Mouse (Mus musculus) kidney, postnatal 4 days (tissue): ENCODE data around the gene Shbg.

Source experiments
- DNase-seq, 2 experiments: peaks; one replicate each; pipeline ENCODE4 v3.0.0; 2021; ENCODE audit warnings: mixed read lengths in 2 of 2

Shbg gene

DNA sequence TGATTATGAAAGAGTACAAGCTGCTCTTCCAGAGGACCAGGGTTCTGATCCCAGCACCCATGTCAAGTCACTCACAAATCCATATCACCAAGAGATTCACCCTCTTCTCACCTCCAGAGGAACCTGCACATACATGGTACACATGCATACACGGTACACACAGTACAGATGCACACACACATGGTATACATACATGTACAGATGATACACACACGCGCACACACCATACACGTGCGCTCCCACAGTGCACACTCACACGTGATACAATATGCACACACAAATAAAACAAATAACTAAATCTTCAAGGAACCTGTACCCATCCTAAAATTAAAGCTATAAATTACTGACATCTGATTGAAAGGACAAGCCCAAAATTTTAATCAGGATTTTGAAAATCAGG is 22.9 kb downstream of the Shbg start:
- no peak for DNase-seq

DNA sequence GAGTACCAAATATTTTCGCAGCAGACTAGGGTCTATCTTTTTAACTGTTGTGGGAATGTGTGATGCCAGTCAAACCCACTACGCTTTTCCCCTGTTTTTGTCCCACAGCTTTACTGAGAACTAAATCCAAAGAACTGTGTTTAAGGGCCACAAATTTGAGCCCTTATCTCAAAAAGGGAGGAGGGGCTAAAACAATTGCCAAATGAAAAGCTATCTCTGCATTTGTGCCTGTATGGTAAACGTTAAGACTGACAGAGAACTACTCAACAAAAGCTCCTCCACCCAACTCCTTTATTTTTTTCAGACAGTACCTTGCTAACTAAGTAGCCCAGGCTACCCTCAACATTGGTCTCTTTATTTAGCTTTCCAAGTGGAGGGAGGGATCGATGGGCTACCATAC is 24.9 kb downstream of the Shbg start:
- no peak for DNase-seq

DNA sequence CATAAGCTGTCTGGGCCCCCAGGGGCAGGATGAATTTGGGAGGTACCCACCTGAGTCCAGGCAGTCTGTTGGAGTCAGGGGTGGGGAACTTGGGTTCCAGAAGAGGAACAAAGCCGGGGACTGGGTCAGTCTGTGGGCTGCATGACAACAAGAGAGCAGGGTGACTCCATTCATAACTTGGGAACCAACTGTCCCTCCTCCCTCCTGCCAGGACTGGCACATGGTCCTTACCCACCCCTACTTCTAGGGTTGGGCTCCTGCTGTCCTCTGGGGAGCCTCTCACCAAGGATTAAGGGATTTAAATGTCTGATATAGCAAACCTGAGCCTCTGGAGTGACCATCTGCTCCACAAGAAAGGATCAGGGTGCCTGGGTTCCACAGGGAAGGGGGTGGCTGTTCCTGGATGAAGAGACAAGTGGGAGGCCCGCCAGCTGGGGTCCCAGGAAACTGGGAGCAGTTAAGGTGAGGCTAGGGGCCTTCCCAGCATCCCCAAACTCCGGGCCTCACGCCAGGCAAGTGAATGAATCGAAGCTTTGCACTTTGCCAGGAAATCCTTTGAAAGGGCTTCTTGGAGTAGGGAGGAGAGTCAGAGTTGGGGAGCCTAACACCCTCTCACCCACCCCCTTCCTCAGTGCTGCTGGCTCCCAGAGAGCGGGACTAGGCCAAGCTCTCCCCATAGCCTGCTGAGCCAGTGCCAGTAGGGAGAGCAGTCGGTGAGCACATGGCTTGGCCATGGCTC is 25.6 kb downstream of the Shbg start:
- DNase-seq = no peak

DNA sequence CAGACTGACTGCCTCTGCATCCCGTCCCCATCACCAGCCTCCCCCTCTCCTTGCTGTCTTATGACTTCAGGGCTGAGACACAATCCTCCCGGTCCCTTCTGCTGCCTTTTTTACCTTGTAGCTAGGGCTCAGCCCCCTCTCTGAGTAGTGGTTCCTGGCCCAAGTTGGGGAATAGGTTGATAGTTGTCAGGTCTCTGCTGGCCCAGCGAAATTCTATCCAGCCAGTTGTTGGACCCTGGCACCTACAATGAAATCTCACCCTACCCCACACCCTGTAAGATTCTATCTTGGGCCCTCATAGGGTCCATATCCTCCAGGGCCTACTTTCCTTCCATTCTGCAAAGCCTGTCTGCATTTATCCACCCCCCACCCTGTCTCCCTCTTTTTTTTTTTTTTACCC is 26.3 kb downstream of the Shbg start:
- no peak for DNase-seq

DNA sequence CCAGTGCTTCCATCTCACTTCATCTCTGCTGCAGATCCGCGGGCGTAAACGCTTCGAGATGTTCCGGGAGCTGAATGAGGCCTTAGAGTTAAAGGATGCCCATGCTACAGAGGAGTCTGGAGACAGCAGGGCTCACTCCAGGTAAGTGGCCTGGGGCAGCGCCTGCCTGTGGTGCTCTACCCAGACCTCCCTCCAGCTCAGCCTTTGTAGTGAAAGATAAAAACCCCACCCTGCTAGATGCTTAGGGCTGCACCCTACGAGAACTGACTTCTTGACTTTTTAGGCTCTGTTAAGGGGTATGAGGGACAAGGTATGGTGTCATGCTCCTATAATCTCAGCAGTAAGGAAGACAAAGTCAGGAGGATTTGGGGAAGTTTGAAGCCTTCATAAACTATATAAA is 27.1 kb downstream of the Shbg start:
- no peak for DNase-seq

DNA sequence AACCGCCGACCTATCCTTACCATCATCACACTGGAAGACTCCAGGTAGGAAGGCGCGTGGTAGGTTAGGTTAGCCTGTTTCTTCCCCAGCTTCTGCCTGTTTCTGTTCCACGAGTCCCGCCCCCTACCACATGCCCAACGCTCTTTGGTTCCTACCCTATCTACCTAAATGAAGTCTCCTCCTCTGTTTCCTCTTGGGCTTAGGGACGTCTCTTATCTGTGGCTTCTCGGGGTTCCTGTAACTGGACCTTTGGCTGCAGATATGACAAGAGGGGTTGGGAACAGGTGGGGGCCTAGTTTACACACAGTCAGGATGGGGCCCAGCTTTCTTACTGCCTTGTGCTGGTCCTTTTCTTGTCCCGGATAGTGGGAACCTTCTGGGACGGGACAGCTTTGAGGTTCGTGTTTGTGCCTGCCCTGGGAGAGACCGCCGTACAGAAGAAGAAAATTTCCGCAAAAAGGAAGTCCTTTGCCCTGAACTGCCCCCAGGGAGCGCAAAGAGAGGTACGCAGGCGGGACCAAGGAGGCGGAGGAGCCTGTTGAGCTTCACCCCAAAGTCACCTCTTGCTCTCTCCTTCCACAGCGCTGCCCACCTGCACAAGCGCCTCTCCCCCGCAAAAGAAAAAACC is 28.4 kb downstream of the Shbg start:
- no peak for DNase-seq

DNA sequence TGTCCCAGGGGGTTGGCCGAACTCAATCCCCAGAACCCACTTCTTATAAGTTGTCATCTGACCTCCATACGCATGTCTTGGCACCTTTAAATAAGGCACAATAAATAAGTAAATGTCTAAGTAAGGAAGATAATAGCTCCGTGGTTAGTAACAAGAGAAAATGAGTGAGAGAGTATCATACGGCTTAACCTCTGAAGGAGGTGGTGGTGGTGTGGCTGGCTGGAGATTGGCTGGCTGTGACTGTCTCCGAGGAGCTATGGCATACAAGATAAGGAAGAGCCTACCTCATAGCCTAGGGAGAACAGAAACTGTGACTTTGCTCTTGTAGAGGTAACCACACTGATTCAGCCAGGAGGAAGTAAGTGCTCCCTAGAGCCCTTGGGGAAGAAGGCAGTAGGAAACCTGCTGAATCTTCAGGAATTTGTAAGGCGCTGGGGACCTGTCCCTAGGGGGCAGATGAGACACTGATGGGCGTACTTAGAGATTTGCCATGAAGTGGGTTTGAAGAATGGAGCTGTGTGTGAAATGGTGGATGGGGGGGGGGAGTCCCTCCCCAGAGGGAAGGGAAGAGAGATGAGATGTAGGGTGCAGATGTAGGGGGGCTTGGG is 31.9 kb downstream of the Shbg start:
- no peak for DNase-seq

DNA sequence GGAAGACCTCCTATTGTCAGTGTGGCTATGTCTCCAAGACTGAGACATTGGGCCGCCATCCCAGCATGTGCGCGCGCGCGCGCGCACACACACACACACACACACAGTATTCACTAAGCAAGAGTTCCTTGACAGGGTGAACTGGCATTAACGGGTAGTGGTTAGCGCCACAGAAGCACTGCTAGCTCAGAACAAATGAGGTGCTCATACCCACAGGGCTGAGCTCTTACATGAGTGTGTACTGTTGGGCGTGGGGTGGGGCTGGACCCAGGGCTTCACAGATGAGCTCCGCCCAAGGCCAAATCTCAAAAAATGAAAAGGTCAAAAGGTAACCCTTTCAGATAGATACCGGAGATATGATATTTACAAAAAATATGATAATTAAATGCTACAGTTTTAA is 32.8 kb downstream of the Shbg start:
- DNase-seq = no peak

DNA sequence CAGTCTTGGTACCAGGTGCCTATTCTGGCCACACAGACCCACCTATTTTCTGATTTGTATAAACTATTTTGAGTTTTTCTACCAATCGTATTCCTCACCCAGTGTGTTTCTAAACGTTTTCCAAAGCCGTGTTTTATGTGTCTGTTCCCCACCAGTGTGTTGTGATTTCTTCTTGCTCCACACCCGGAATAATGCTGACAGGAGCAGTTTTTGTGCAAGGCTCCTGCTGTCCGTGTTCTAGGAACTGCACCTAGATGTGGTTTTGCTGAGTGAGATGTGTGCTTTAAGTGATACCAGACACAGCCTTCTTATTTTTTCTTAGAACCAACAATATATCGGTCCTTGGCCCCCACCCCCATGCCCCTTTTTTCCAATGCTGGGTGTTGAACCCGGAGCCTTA is 33.7 kb downstream of the Shbg start:
- DNase-seq = no peak

DNA sequence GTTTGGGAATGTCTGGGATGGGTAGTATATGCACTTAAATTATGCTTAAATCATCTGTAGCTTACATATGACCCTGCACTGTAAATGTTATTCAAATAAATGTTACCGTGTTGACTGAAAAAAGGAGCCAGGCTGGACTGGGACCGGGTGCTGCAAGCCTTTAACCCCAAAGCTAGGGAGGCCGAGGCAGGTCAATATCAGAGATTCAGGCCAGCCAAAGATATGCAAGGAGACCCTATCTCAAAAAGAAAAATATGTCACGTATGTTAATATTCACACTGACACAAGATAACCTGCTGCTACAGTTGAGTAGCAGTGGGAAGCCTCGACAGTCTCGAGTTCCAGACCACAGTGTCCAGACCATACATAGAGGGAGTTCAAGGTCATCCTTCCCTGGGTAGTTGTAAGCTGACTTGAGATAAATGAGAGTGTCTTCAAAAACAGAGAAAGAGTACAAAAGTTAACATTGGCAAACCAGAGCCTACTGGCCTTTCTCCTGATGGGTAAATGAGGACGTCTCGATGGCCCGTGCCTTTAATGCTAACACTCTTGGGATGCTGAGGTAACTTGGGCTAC is 35.4 kb downstream of the Shbg start:
- DNase-seq = no peak

DNA sequence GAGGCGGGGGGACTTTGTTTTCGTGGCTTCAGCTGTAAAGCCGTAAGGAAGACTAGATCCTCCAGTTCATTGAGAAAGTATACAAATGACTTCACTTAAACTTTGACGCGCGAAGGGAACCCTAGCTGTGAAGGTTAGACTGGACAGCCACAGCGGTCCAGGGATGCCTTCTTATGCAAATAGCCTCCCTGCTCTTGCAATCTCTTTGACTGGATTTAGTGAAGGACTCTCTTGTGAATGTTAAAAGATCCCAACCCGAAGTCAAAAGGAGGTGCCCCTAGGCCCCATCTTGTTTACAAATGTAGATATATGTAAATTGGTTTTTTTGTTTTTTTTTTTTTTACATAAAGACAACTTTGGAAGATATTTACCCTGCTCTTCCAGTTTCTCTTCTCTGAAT is 35.9 kb downstream of the Shbg start:
- no peak for DNase-seq

DNA sequence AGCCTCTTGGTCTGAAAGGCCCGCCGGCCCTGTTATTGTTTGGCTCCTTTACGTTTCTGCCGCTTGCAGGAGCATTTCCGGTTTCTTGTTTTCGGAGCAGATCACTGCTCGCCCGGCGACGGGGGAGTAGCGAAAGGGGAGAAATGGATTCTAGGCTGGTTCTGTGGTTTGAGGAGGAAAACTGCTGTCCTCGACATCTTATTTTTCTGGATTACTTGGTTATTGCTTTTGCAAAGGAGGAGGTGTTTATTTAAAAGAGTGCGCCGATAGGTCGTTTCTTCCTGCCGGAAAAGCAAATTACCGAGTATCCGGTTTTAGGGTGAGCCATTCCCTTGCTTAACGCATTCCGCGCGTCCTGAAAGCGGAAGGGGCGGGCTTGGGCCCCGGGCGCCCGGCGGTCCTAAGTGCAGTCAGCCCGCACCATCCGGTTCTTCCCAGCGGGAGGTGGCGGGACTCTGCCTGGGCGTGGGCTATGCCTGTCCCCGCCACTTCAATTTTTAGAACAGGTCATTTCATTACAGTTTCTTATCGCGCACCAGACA is 36.5 kb downstream of the Shbg start:
- peak; percentile 90 to 95 for DNase-seq

DNA sequence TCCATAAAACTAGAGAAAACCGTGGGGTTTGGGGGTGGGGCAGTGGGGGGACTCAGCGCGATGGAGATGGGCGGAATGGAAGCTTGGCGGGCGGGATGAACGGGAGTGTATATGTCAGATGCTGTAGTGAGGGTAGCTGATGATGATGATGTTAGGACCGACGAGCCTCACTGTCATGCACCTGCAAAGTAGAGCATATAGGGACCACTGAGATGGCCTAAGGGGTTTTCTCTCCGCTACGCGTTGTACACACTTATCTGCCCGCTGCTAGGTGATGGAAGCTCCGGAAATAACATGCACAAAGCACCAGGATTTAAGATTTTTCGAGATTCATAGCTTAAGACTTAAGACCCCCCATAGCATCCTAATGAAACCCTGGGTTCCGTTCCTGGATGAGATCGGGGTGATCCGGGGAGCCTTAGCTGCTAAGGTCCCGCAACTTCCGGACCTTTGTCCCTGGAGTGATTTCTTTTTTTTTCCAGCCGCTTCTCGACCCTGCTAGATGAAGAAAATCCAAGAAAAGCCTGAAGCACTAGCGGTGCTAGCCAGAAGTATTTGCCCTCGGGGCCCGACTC is 37.0 kb downstream of the Shbg start:
- no peak for DNase-seq

DNA sequence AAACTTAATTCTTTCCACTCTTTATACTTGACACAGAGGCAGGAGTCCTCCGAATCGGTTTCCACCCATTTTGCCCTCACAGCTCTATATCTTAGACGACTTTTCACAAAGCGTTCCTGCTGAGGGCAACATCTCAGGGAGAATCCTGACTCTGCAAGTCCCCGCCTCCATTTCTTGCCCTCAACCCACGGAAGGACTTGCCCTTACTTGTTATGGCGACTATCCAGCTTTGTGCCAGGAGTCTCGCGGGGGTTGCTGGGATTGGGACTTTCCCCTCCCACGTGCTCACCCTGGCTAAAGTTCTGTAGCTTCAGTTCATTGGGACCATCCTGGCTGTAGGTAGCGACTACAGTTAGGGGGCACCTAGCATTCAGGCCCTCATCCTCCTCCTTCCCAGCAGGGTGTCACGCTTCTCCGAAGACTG is 37.6 kb downstream of the Shbg start, which contains the start of the genes Wrap53 and Trp53:
Gene Wrap53, minus strand, starts transcription at position 165 of the 424 bp plus-strand sequence.
Gene Trp53, plus strand, starts transcription at position 269 of the 424 bp plus-strand sequence.
- DNase-seq = peak; percentile 90 to 94

DNA sequence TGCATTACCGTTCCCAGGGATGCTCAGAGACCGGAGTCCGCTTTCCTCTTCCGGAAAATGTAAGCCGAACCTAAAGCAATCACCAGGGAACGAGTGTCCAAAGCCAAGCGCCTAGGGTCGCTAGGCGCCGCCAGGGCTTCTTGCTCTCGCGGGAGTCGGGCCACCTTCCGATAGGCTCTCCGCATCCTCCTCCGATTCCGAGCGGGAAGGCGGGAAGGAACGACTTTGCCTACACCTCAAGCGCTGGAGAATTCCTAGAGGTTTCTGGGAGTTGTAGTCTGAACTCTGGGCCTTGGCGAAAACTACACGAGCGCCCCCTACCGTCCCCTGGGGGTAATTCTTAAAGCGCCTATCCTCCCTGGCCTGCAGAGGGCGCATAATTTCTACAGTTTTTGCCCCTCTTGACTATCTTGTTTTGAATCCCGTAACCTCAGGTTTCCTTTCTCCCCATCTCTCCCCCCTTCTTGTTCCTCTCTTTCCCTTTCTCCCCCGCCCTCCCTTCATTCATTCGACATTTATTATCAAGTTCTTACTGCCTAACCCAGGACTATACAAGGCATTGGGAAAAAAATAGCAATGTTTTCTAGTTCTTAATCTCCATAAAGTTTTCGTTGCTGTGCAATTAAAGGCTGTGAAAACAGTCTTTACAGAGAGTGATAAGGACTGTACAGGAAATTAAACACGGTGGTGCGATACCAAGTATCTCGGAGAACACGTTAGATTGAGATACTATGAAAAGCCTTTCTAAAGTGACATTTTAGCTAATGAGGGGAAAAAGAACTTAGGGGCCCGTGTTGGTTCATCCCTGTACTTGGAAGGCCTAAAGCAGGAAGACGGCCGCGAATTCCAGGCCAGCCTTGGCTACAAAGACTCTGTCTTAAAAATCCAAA is 38.3 kb downstream of the Shbg start:
- DNase-seq = peak; percentile 95 to 97

DNA sequence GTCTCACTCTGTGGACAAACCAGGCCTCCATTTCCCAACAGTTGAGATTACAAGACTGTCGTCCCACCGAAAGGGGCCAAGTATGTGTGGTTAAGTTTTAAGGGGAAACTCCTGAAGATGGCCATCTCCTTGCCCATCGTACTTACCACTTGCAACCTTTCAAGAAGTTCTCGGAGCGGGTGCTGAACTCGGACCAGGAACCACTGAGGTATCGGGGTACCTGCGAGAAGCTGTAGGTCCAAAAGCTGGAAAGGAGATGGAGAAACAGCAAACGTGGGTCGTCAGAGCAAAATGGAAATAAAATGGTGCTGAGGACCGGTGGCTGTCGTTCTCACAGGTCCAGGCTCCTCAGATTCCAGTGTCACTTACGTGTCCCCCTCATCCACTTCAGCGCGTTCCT is 39.4 kb downstream of the Shbg start:
- no peak for DNase-seq

DNA sequence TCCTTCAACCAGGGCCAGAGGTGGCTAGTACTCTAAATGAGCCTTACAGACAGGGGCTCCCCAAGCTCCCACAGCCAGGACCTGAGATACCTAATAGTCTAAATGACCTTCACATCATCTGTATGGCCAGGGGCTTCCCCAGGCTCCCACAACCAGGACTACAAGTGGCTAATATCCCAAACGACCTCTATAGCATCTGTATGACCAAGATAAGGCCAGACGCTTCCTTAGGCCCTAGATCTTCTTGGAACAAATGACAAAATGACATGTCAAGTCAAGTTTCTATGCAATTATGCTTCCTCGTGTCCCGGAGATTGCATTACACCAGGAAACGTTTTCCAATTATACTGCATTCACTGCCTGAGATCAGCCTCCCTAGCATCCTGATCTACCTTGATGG is 41.4 kb downstream of the Shbg start:
- no peak for DNase-seq

DNA sequence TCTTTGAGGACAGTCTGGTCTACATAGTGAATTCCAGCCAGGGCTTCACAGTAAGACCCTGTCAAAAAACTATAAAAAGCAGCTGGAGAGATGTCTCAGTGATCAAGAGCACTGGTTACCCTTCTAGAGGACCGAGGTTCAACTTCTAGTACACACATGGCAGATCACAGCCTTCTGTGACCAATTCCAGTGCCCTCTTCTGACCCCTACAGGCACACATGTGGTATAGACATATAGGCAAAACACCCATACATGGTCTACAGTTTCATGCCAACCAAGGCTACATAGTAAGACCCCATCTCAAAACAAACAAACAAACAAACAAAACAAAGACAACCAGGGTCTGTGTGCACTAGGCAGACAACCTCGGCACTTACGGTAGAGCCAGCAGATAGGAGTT is 42.5 kb downstream of the Shbg start:
- peak in 1 of 2 experiments; percentile 49 for DNase-seq

DNA sequence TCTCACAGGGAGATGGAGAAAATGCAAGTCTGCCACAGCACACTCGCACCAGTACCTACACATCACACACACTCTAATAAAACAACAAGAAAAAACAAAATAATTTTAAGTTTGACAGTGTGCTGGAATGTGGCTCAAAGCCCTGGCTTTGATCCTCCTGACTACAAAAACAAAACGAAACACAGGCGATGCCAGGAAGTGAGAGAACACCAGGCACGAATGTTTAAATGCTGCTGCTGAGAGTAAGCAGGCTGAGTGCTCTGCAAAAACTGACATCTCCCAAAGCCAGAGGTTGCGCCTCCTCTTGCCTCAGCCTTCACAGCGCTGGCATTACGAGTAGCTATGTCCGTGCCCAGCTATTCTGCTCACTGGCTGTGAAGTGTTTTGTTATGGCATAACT is 52.6 kb downstream of the Shbg start:
- no peak for DNase-seq
